Mouse (Mus musculus) inflammation-experienced regulatory T-cells, adult 6 months (primary cell): ENCODE data around the gene Olfr578. TPM values are rescaled to one million over a fixed set of nuclear protein-coding genes. Genes with fewer than 3 reads are reported as not detected.

Experiments
- ATAC-seq: one replicate; pipeline ENCODE4 v1.8.0; 2017
- polyA plus RNA-seq, 3 experiments: library from polyadenylated mRNA; unstranded; fragments of 100-300 nt; shearing (Covaris generic); gene quantifications; one replicate each; pipeline ENCODE4 v1.2.1; 2017

Olfr578 gene
- not detected for polyA plus RNA-seq

DNA sequence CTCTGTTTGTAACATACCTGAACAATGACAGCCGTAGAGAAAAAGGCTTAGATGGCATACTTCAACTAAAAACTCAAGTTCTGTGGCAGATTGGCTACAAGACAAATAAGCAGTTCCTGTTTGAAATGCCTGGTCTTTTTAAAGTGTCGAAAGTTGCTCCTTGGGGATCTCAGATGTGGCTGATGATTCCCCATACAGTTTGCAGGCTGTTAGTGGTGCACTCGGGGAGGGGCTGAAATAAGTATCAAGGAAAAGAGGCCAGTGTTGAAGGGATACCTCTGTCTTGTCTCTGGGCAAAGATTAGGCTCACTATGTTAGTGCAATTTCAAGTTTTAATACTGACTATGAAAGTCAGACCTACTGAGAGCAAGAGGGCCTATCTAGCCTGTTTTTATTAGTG is at the start of gene Olfr578:
Gene Olfr578, minus strand, starts transcription at position 101 of the 400 bp plus-strand sequence.
- ATAC-seq = no peak

DNA sequence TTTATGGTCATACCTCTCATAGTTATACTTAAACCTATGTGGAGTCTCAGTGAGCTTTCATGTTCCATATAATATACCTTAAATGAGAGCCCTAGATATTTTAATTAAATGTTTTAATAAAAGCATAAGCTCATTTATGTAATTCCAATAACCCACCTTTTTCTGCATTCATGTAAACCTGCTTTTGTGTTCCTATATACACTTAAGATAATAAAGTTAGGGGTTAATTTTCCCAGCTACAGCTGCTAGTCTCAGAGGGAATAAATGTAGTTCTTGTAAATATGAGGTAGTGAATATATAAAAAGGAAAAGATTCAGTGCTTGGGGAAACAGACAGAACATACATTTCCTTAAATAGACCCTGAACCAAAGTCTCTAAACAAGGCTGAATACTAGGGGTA is 48.6 kb upstream of the Olfr578 start, which contains the start of gene Olfr582:
Gene Olfr582, plus strand, starts transcription at position 301 of the 400 bp plus-strand sequence.
- no peak for ATAC-seq

DNA sequence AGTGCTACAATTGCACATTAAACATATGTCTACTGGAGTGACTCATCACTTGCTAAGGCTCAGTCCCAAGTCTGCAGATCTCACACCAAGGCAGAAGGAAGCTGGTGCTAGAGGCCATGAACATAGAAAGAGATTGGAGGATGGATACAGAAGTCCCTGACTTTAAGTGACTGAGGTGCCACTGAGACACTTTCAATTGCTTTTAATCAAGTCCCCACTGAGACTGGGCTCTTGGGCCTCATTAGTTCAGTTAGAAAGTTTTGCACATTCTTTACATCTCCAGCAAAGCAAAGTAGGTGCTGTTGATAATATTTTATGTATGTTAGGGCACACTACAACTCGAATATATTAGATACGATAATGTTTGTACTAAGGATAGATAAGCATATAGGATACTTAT is 13.3 kb downstream of the Olfr578 start, which contains the start of gene Olfr577:
Gene Olfr577, minus strand, starts transcription at position 101 of the 400 bp plus-strand sequence.
- no peak for ATAC-seq

DNA sequence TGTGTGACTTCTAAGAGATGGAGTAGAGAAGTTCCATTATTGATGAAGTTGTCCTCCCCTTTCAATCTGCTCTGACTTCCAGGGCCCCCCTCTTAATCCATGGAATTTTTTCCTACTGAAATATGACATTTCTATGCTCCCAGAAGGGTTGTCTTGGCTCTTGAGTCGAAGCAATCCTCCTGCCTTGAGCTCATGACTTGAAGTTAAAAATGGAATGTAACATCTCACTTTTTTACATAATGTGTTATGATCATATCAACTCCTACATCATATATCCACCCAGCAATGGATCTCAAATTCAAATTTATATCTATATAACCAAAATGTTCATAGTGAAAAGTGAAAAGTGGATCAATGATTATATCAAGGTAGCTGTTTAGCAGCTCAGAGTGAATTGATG is 14.7 kb downstream of the Olfr578 start:
- no peak for ATAC-seq

DNA sequence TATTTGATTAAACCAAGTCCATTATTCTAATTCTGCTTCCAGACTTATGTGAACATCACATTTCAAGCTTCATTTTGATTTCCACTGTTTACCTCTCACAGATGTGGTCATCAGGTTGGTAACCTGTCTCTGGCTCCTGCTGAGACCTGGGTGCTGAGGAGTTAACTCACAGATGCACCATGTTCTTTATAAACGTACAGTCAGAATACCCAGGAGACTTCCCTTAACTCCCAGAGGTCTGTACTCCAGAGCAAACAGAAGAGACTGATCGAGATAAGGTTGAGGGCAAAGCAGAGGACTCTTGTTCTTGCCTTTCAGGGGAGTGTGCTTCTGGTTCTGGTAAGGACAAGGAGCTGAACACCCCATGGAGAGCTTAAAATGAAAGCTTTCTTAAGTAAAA is 26.8 kb downstream of the Olfr578 start, which contains the start of gene Olfr576:
Gene Olfr576, plus strand, starts transcription at position 301 of the 400 bp plus-strand sequence.
- ATAC-seq = no peak

DNA sequence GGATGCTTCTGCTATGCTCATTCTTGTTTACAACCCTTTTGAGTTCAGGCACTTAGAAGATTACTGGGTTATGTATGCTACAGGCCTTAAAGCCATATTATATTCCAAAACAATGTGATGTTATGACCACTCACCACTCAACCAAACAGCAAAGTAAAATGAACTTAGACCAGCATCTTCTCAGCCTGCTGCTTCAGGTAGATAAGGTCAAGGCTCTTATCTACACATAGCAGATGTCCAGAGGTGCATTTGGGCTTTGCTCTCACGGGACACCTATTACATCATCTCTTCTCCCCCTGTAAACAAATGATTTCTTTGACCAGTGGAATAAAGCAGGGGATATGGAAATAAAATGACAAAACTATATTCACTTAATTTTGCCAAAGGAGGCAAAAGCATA is 30.5 kb downstream of the Olfr578 start, which contains the start of gene Olfr575:
Gene Olfr575, minus strand, starts transcription at position 183 of the 400 bp plus-strand sequence.
- ATAC-seq = no peak

DNA sequence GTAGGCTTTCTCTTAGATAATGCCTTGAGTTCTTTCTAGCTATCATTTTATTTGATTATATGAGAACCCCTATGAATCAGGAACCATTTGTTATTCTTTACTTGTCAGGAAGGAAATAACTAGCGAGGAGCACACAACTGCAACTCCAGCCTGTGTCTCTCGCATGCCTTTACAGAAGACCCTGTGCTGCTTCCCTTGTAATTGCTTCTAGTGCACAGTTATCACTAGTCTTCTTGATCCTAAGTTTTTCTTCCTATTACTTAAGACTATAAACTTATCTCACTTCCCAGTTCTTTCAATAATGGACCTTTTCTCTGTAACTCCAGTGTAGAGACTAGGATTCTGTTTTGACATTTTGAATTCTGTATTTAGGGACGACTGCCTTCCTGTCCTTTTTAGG is 31.0 kb downstream of the Olfr578 start:
- ATAC-seq = no peak

DNA sequence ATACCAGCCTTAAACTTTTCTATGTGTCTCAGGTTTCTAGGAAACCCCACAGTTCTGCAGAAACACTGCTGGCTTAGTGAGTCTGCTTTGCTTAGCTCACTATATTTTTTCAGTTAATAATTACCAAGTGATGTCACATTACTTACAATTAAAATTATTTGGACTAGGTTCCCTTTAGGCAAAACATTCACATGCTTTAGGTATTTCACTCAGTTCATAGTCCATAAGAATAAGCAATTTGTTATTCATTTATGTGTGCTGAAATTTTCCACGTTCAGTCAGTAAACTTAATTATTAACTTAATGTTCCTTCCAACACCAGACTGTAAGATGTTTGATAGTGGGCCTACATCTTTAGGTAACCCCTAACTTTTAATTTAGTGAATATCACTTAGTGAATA is 38.4 kb downstream of the Olfr578 start:
- ATAC-seq = no peak

DNA sequence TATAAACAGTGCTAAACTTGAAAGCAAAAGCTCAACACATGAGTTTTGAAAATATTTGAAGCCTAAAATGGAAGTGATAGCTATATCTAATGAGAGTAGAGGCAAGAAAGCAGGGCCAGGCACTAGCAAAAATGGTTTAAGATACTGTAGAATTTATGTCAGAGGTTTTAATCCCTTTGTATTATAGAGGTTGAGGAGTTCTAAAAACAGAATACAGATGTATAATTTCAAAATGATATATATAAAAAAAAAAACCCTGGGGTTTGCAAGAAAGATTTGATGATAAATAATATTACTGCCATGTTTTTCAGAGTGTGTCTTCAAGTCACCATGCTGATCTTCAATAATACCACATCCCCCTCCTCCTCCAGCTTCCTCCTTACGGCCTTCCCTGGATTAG is 41.0 kb downstream of the Olfr578 start, which contains the start of gene Olfr574:
Gene Olfr574, plus strand, starts transcription at position 301 of the 400 bp plus-strand sequence.
- no peak for ATAC-seq

DNA sequence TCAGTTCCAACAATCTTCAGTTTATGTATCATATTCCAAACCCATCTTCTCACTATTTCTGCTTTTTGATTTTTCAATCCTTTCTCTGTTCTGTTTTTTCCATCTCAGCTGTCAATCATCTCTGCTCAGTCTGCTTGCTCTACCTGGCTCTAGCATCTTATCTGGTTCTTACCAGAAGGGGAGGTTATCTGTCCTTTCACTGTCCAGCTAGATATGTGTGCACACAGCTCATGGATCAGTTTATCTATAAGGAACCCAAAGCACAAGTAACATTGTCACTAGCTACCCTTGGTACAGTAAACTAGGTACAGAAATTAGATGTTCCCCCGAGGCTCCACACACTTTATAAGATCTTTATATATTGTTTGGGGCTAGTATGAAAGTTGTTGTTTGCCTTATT is 45.7 kb downstream of the Olfr578 start:
- no peak for ATAC-seq

DNA sequence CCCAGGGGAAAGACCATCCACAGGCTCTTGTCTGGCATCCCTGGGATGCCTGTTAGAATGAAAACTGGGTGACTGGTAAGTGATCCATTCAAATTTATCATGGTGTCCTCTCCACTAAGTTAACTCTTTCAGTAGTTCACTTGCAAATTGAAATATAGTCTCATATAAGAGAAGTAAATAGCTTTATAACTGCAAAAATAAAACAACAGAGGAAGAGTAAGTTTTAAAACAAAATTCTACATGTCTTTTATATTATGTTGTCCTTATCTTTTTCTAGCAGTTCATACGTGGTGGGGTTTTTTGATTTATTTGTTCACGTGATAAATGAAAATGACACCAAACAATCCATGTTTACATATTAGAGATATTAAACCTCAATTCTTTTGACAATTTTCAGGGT is 46.6 kb downstream of the Olfr578 start, which contains the start of gene Olfr573-ps1:
Gene Olfr573-ps1, minus strand, starts transcription at position 101 of the 400 bp plus-strand sequence.
- no peak for ATAC-seq

Other genes starting within 250 kb of the Olfr578 start
- not detected for gene Olfr560, start 230.0 kb downstream of the Olfr578 start, polyA plus RNA-seq
- not detected for gene Olfr78, start 229.9 kb downstream of the Olfr578 start, polyA plus RNA-seq
- not detected for gene Olfr561, start 218.1 kb downstream of the Olfr578 start, polyA plus RNA-seq
- not detected for gene Olfr564, start 185.8 kb downstream of the Olfr578 start, polyA plus RNA-seq
- gene Olfr566, start 130.6 kb downstream of the Olfr578 start, polyA plus RNA-seq = not detected
- gene Olfr568, start 112.2 kb downstream of the Olfr578 start, polyA plus RNA-seq = not detected
- gene Olfr569, start 98.4 kb downstream of the Olfr578 start, polyA plus RNA-seq = not detected
- not detected for gene Olfr570, start 94.7 kb downstream of the Olfr578 start, polyA plus RNA-seq
- gene Olfr571, start 71.8 kb downstream of the Olfr578 start, polyA plus RNA-seq = not detected
- gene Olfr572, start 64.9 kb downstream of the Olfr578 start, polyA plus RNA-seq = not detected
- gene Olfr573-ps1, start 46.7 kb downstream of the Olfr578 start, polyA plus RNA-seq = not detected
- gene Olfr574, start 40.9 kb downstream of the Olfr578 start, polyA plus RNA-seq = not detected
- gene Olfr575, start 30.5 kb downstream of the Olfr578 start, polyA plus RNA-seq = not detected
- not detected for gene Olfr576, start 26.7 kb downstream of the Olfr578 start, polyA plus RNA-seq
- gene Olfr577, start 13.4 kb downstream of the Olfr578 start, polyA plus RNA-seq = not detected
- not detected for gene Olfr582, start 48.7 kb upstream of the Olfr578 start, polyA plus RNA-seq
- not detected for gene Olfr583, start 62.0 kb upstream of the Olfr578 start, polyA plus RNA-seq
- not detected for gene Olfr584, start 92.6 kb upstream of the Olfr578 start, polyA plus RNA-seq
- gene Olfr585, start 108.4 kb upstream of the Olfr578 start, polyA plus RNA-seq = not detected
- gene Olfr586, start 136.3 kb upstream of the Olfr578 start, polyA plus RNA-seq = not detected
- under 1 TPM in 1 of 3 experiments, not detected in 2; 0.16 TPM for gene Olfr588-ps1, start 151.6 kb upstream of the Olfr578 start, polyA plus RNA-seq
- gene Olfr589, start 167.0 kb upstream of the Olfr578 start, polyA plus RNA-seq = not detected
- gene Olfr591, start 189.0 kb upstream of the Olfr578 start, polyA plus RNA-seq = under 1 TPM in 1 of 3 experiments, not detected in 2; 0.28 TPM
- under 1 TPM in 1 of 3 experiments, not detected in 2; 0.06 TPM for gene Olfr592, start 195.5 kb upstream of the Olfr578 start, polyA plus RNA-seq
- gene Olfr593, start 222.5 kb upstream of the Olfr578 start, polyA plus RNA-seq = not detected
- not detected for gene Olfr594, start 227.7 kb upstream of the Olfr578 start, polyA plus RNA-seq